Mouse (Mus musculus) bone marrow, adult 2 months (tissue): ENCODE data around the gene Ascl1. TPM values are rescaled to one million over a fixed set of nuclear protein-coding genes. Genes with fewer than 3 reads are reported as not detected.

Experiments
- H3K27ac ChIP-seq: fragments of 200-500 bp; 2 replicates; pipeline ENCODE4 v1.5.1; 2012; ENCODE audit warnings: low read depth, mild to moderate bottlenecking, control low read depth, inconsistent platforms, low read length; ENCODE audit not compliant: control insufficient read depth, poor library complexity, insufficient read depth
- H3K4me1 ChIP-seq: fragments of 200-500 bp; 2 replicates; pipeline ENCODE4 v1.6.1; 2011; ENCODE audit warnings: low read length; ENCODE audit not compliant: control insufficient read depth, insufficient read depth
- H3K4me3 ChIP-seq: fragments of 200-500 bp; replicated peaks from 2 replicates; pipeline ENCODE3; 2011; ENCODE audit warnings: mild to moderate bottlenecking, low read depth, low read length, control low read depth; ENCODE audit not compliant: control insufficient read depth
- CTCF ChIP-seq: fragments of 200-500 bp; IDR thresholded peaks from 2 replicates; pipeline ENCODE4 v1.5.1; 2011; ENCODE audit warnings: low read length, control low read depth; ENCODE audit not compliant: control insufficient read depth, insufficient read depth
- POLR2A ChIP-seq: fragments of 200-500 bp; IDR thresholded peaks from 2 replicates; pipeline ENCODE4 v1.6.1; 2011; ENCODE audit warnings: low read depth, mild to moderate bottlenecking, control low read depth, low read length, borderline replicate concordance; ENCODE audit not compliant: control insufficient read depth
- WGBS: fragments of 180-500 bp; shearing (Covaris S2); methylation state at CpG from one replicate; pipeline ENCODE4 v1.1.7; 2018; 5-methylcytosine and 5-hydroxymethylcytosine counted together
- polyA plus RNA-seq: library from polyadenylated mRNA; stranded (reverse); fragments of >200 nt; gene quantifications from 2 replicates; pipeline ENCODE4 v1.2.4, GENCODE M21; 2011; ENCODE audit warnings: low replicate concordance; ENCODE audit not compliant: missing spikeins, insufficient read depth, insufficient read length

The Ascl1 gene
- not detected in 2 replicates for polyA plus RNA-seq

DNA sequence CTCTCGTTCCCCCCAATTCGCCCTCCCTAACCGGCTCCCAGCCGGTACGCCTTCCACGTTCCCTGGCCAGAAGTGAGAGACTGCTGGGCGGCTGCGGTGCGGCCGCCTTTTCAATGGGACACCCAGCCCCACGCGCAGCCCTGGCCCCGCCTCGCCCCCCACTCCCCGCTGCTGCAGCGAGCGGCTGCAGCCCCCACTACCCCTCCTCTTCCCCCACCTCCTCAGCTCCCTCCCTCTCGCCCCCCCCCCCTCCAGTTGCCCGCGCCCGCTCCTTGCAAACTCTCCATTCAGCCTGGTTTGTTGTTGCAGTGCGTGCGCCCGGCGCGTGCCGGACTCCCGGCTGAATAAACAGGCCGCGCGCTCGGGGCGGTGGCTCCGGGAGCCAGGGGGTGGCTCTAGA, at the start of gene Ascl1:
TSS of gene Ascl1 (minus strand) at position 85 of the 400 bp plus-strand sequence.
- WGBS, result 2% methylated on average over 33 of the region's 34 CpGs
- Histone ChIP-seq H3K27ac (no peak within 1 kb of the TSS; the same call in 1 of the 2 replicates), H3K4me3 (no peak within 1 kb of the TSS), H3K4me1 (no peaks in the 10 kb centered on the region)
- TF ChIP-seq CTCF (no peak), POLR2A (no peak)

- 69% methylated on average over 1 of the region's 1 CpGs for WGBS
- H3K4me3 ChIP-seq, result no peak overlapping the region
- H3K27ac ChIP-seq, result no peak overlapping the region
- TF ChIP-seq CTCF (no peak), POLR2A (no peak)
- no peaks in the 10 kb centered on the region for H3K4me1 ChIP-seq
Measured at GRCm38 (mm10) chr10:87534172-87534571, 40.7 kb upstream of the Ascl1 start.

- TF ChIP-seq CTCF (no peak), POLR2A (no peak)
- Histone ChIP-seq H3K4me3 (no peak within 1 kb of the TSS), H3K4me1 (no peaks in the 10 kb centered on the region), H3K27ac (no peak within 1 kb of the TSS)
- 73% methylated on average over 5 of the region's 5 CpGs for WGBS
Measured at GRCm38 (mm10) chr10:87521646-87522045, 28.2 kb upstream of the Ascl1 start, which contains the start of gene Pah. Gene Pah, plus strand, starts transcription at chr10:87521795.

DNA sequence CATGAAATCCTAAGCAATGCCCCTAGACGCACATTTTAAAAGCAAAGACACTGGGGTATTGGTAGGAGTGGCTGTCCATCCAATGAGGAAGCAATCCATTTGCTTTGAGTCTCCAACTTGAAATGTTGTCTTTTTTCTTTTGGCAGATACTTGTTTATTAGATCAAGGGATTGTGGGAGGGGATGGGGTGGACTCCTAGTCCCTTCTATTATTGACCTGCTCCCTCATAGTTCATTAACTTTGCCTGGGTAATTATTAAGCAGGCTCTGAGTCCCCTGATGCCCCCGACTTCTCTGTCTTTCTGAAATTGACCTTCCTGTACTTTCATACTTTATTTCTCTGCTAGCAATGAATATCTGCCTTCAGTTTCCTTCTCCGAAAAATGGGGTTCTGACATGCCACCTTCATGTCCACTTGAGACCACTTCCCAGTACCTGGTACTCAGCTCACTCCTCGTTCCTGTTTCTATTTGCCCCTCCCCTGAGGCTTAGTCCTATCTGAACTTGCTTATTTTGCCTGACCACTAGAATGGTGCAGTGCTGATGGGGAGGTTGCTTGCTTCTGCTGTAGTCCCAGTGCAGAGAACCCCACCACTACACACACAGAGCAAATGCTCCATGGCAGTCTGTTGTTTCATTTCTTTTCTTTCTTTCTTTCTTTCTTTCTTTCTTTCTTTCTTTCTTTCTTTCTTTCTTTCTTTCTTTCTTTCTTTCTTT, 27.1 kb upstream of the Ascl1 start:
- Histone ChIP-seq H3K27ac (no peak overlapping the region), H3K4me3 (no peak overlapping the region), H3K4me1 (no peaks in the 10 kb centered on the region)
- no peak for TF ChIP-seq POLR2A
- no peak for TF ChIP-seq CTCF
- WGBS, result 56% methylated on average over 4 of the region's 4 CpGs

DNA sequence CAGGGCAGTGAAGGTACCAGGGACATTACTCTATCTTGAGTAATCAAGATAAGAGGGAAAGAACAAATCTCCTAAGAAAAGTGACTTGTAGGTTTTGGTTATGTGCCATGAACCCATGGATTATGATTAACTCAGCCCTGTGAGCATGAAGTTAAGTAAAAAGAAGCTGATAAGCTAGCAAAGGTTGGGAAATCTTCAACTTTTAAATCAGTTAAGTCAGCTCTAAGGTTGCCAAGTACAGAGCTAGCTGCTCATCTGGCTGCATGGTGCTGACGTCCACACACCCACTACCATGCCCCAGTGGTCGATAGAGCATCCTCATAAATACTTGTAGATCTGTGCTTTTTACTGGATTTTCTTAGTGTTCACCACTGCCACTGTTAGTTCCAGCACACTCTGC, 25.1 kb upstream of the Ascl1 start:
- Histone ChIP-seq H3K4me3 (no peak overlapping the region), H3K27ac (no peak overlapping the region), H3K4me1 (no peaks in the 10 kb centered on the region)
- 63% methylated on average over 2 of the region's 2 CpGs for WGBS
- TF ChIP-seq CTCF (no peak), POLR2A (no peak)

GRCm38 (mm10) chr10:87513052-87513451, 19.6 kb upstream of the Ascl1 start:
- TF ChIP-seq POLR2A (no peak), CTCF (no peak)
- H3K4me1 ChIP-seq, result no peaks in the 10 kb centered on the region
- no peak overlapping the region for H3K4me3 ChIP-seq
- no peak overlapping the region for H3K27ac ChIP-seq

- H3K4me1 ChIP-seq, result no peaks in the 10 kb centered on the region
- H3K27ac ChIP-seq, result no peak overlapping the region
- TF ChIP-seq CTCF (no peak), POLR2A (no peak)
- H3K4me3 ChIP-seq, result no peak overlapping the region
- whole genome bisulfite sequencing, result 75% methylated on average over 4 of the region's 4 CpGs
Measured at GRCm38 (mm10) chr10:87508581-87508980, 15.1 kb upstream of the Ascl1 start.

GRCm38 (mm10) chr10:87503946-87504345, 10.5 kb upstream of the Ascl1 start:
- Histone ChIP-seq H3K27ac (no peak overlapping the region), H3K4me3 (no peak overlapping the region), H3K4me1 (no peaks in the 10 kb centered on the region)
- 4% methylated on average over 10 of the region's 10 CpGs for WGBS
- peak; percentile 65 for TF ChIP-seq CTCF
- TF ChIP-seq POLR2A, result no peak
